In genomic region chr9:113380408-113381129, GRCm38 (mm10) we compare ENCODE assay signal across 12 mouse cellular contexts.
DNase-seq lines count a peak whose midpoint lies in the region; ATAC-seq lines count a peak whose summit lies in the region.
"Had no signal": no experiment of that assay in that cellular context is flagged by ENCODE, and none has a peak within 500 bp of the region (broad histone marks: within the 10 kb centered on the region; RNA-seq: fewer than 3 reads in every experiment).

No protein-coding gene starts in this region.

- peak; percentile 67 for ATAC-seq in forebrain, embryonic 14.5 days
- no peak; the same call in 1 of the 2 replicates for ATAC-seq in forebrain, embryonic 16.5 days
- no peak for ATAC-seq in midbrain, embryonic 14.5 days (ENCODE audit: low FRiP score, low TSS enrichment)
- no peak for ATAC-seq in frontal cortex, adult (ENCODE audit: low TSS enrichment)

- no peak overlapping the region for H3K4me3 ChIP-seq in forebrain, embryonic 14.5 days (ENCODE audit: low read depth, low read length)
- H3K4me3 ChIP-seq in forebrain, embryonic 16.5 days (replicated peaks; ENCODE audit: low read length), result no peak overlapping the region
- no peak overlapping the region for H3K4me3 ChIP-seq in midbrain, embryonic 14.5 days (replicated peaks; ENCODE audit: low read depth, low read length)

- peak; percentile 56 for DNase-seq in forebrain, embryonic 14.5 days (ENCODE audit: low spot score)
- peak; percentile 45 for DNase-seq in brain, adult 2 months (ENCODE audit: low read depth, low spot score)
- DNase-seq in cerebellum, postnatal 14 days, result peak; percentile 56 to 62
- peak; percentile 61 for DNase-seq in midbrain, embryonic 14.5 days
- no peak for DNase-seq in frontal cortex, postnatal 25 days (ENCODE audit: low spot score in 2 of 2)
- no peak for DNase-seq in left cerebral cortex, adult 8-10 months (ENCODE audit: low spot score in 2 of 2)
- DNase-seq: adrenal gland, adult 2 months; gastrocnemius, postnatal 10 days; kidney, postnatal 4 days; lung, adult 18-20 months had no signal

- H3K27ac ChIP-seq in forebrain, embryonic 14.5 days (ENCODE audit: low read depth, low read length), result peak overlapping the region; percentile 39; the same call in 1 of the 2 replicates
- no peak overlapping the region; the same call in 1 of the 2 replicates for H3K27ac ChIP-seq in forebrain, embryonic 16.5 days (ENCODE audit: low read length)
- H3K27ac ChIP-seq in midbrain, embryonic 14.5 days (replicated peaks; ENCODE audit: low read depth, low read length), result peak overlapping the region; percentile 55

- H3K4me2 ChIP-seq in forebrain, embryonic 14.5 days (ENCODE audit: low read length), result no peak overlapping the region
- H3K4me2 ChIP-seq in forebrain, embryonic 16.5 days (ENCODE audit: low read length), result no peak overlapping the region
- H3K4me2 ChIP-seq in midbrain, embryonic 14.5 days (ENCODE audit: low read length), result no peak overlapping the region

- 66% methylated on average over 17 of the region's 17 CpGs for WGBS in forebrain, embryonic 14.5 days
- 65% methylated on average over 17 of the region's 17 CpGs for WGBS in forebrain, embryonic 16.5 days
- 52% methylated on average over 17 of the region's 17 CpGs for whole genome bisulfite sequencing in midbrain, embryonic 14.5 days

- H3K36me3 ChIP-seq in forebrain, embryonic 14.5 days (ENCODE audit: control insufficient read depth, insufficient read depth, low read length), result no peaks in the 10 kb centered on the region
- H3K36me3 ChIP-seq in forebrain, embryonic 16.5 days (ENCODE audit: control insufficient read depth, insufficient read depth), result no peaks in the 10 kb centered on the region
- H3K36me3 ChIP-seq in midbrain, embryonic 14.5 days (ENCODE audit: control insufficient read depth, insufficient read depth, low read length), result no peaks in the 10 kb centered on the region

- no peak overlapping the region for H3K9ac ChIP-seq in forebrain, embryonic 14.5 days (ENCODE audit: low read length)
- H3K9ac ChIP-seq in forebrain, embryonic 16.5 days (replicated peaks; ENCODE audit: low read depth, low read length), result no peak overlapping the region
- H3K9ac ChIP-seq in midbrain, embryonic 14.5 days (replicated peaks; ENCODE audit: low read length), result no peak overlapping the region

- no peaks in the 10 kb centered on the region for H3K27me3 ChIP-seq in forebrain, embryonic 14.5 days (replicated peaks; ENCODE audit: control insufficient read depth, insufficient read depth, low read length)
- no peaks in the 10 kb centered on the region for H3K27me3 ChIP-seq in forebrain, embryonic 16.5 days (replicated peaks; ENCODE audit: control insufficient read depth, insufficient read depth, low read length)
- H3K27me3 ChIP-seq in midbrain, embryonic 14.5 days (ENCODE audit: control insufficient read depth, insufficient read depth, low read length), result no peaks in the 10 kb centered on the region

- H3K9me3 ChIP-seq in forebrain, embryonic 14.5 days (replicated peaks; ENCODE audit: control insufficient read depth, low read length), result no peaks in the 10 kb centered on the region
- H3K9me3 ChIP-seq in forebrain, embryonic 16.5 days (ENCODE audit: control insufficient read depth, low read length), result no peaks in the 10 kb centered on the region
- no peaks in the 10 kb centered on the region for H3K9me3 ChIP-seq in midbrain, embryonic 14.5 days (ENCODE audit: control insufficient read depth, low read length)

- peaks cover 14% of the 10 kb centered on the region for H3K4me1 ChIP-seq in forebrain, embryonic 14.5 days (ENCODE audit: control insufficient read depth, insufficient read depth, low read length)
- H3K4me1 ChIP-seq in forebrain, embryonic 16.5 days (replicated peaks; ENCODE audit: control insufficient read depth, insufficient read depth, low read length), result peaks cover 14% of the 10 kb centered on the region
- H3K4me1 ChIP-seq in midbrain, embryonic 14.5 days (ENCODE audit: control insufficient read depth, insufficient read depth, low read length), result peaks cover 17% of the 10 kb centered on the region

Comparison
In these comparisons a context has a peak if more than half of its experiments do, and no peak if none do; other contexts are left out.
1. DNase-seq: peak in forebrain, embryonic 14.5 days (single experiment), brain, adult 2 months (single experiment), cerebellum, postnatal 14 days (2 of 2) and midbrain, embryonic 14.5 days (single experiment); none in frontal cortex, postnatal 25 days (0 of 2) and left cerebral cortex, adult 8-10 months (0 of 2).